Mouse (Mus musculus) neural tube, embryonic 15.5 days (tissue): Measurements from ENCODE around the gene St7. TPM values are rescaled to one million over a fixed set of nuclear protein-coding genes. Genes with fewer than 3 reads are reported as not detected.
A peak's percentile ranks its signal among the peaks of the same experiment; 100 is the strongest.

Experiments used
- ATAC-seq: fragments of 200-750 bp; cut with Nextera tagmentation; 2 replicates; pipeline ENCODE4 v1.8.0; 2017; ENCODE audit warnings: mild to moderate bottlenecking, moderate TSS enrichment, moderate library complexity; ENCODE audit not compliant: low FRiP score
- H3K27ac ChIP-seq: fragments of 300-500 bp; sonication (generic); replicated peaks from 2 replicates; pipeline ENCODE4 v1.5.1; 2015; ENCODE audit warnings: mild to moderate bottlenecking, inconsistent platforms
- H3K27me3 ChIP-seq: fragments of 300-500 bp; sonication (generic); replicated peaks from 2 replicates; pipeline ENCODE4 v1.6.1; 2015; ENCODE audit warnings: inconsistent platforms
- H3K36me3 ChIP-seq: fragments of 300-500 bp; sonication (generic); 2 replicates; pipeline ENCODE4 v1.6.1; 2015; ENCODE audit warnings: inconsistent platforms
- H3K4me1 ChIP-seq: fragments of 300-500 bp; sonication (generic); 2 replicates; pipeline ENCODE4 v1.6.1; 2015; ENCODE audit warnings: inconsistent platforms
- H3K4me2 ChIP-seq: fragments of 300-500 bp; sonication (generic); 2 replicates; pipeline ENCODE4 v1.6.1; 2015; ENCODE audit warnings: inconsistent platforms, mild to moderate bottlenecking, moderate library complexity
- H3K4me3 ChIP-seq: fragments of 300-500 bp; sonication (generic); replicated peaks from 2 replicates; pipeline ENCODE4 v1.5.1; 2015; ENCODE audit warnings: mild to moderate bottlenecking, inconsistent platforms
- H3K9ac ChIP-seq: fragments of 300-500 bp; sonication (generic); replicated peaks from 2 replicates; pipeline ENCODE4 v1.6.1; 2015; ENCODE audit warnings: mild to moderate bottlenecking, inconsistent platforms
- H3K9me3 ChIP-seq: fragments of 300-500 bp; sonication (generic); replicated peaks from 2 replicates; pipeline ENCODE4 v1.6.1; 2016; ENCODE audit warnings: inconsistent platforms
- WGBS: fragments of 180-500 bp; shearing (Covaris S2); methylation state at CpG from one replicate; pipeline ENCODE4 v1.1.7; 2015; ENCODE audit warnings: mixed read lengths; 5-methylcytosine and 5-hydroxymethylcytosine counted together
- polyA plus RNA-seq: library from polyadenylated mRNA; unstranded; fragments of >200 nt; fragmentation: Nextera tagmentation; extraction: Ambion mirVana; gene quantifications from 2 replicates; pipeline ENCODE4 v1.2.1, GENCODE M21; 2015

Gene St7
- polyA plus RNA-seq, 1 experiment from 2014 or later, result 59.2 TPM

- ATAC-seq, result no peak
- H3K9ac ChIP-seq, result no peak overlapping the region
- no peaks in the 10 kb centered on the region for H3K4me1 ChIP-seq
- no peaks in the 10 kb centered on the region for H3K9me3 ChIP-seq
- H3K27me3 ChIP-seq, result no peaks in the 10 kb centered on the region
- H3K36me3 ChIP-seq, result peaks cover 45% of the 10 kb centered on the region
- 69% methylated on average over 11 of the region's 11 CpGs for WGBS
- H3K4me3 ChIP-seq, result no peak overlapping the region
- no peak overlapping the region for H3K27ac ChIP-seq
- no peak overlapping the region for H3K4me2 ChIP-seq
Measured at GRCm38 (mm10) chr6:17938631-17939346, 246.1 kb downstream of the St7 start.

DNA sequence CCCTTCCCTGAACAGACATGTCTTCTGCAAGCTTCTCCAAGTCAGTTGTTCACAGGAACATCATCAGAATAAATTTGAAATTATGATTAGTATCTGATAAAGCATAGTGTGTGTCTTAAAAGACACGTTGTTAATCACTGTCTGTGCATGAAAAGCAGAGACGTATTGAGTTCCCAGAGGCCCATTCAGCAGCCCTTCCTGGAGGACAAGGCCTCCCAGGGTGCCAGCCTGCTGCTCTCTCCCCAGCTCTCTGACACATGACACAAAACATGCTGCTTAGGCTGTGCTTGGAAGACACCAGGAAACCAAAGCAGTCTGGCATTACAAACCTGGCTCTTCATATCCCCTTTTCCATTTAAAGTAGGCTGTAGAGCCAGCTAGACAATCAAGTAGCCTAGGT, 249.2 kb downstream of the St7 start:
- WGBS, result 27% methylated on average over 2 of the region's 2 CpGs
- Histone ChIP-seq H3K4me3 (no peak overlapping the region), H3K4me1 (no peaks in the 10 kb centered on the region), H3K4me2 (no peak overlapping the region), H3K36me3 (peaks cover 31% of the 10 kb centered on the region), H3K9ac (no peak overlapping the region), H3K9me3 (no peaks in the 10 kb centered on the region), H3K27ac (no peak overlapping the region), H3K27me3 (no peaks in the 10 kb centered on the region)
- ATAC-seq, result no peak

DNA sequence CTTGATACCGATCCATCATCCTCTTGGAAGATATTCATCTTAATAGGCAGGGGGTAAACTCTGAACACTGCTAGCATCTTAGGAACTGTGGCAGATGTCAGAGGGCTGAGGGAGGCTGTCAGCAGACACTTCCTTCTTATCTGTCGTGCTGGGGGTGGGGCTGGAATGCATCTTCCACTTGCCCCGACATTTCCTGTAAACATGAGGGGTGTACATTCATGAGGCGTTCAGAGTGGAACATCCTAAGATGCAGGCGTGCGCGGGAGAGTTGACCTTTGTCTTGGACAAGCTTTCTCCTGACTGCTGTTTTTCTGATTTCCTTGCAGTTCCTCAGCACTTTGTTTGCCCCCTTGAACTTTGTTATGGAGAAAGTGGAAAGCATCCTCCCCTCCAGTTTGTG, 249.6 kb downstream of the St7 start:
- 78% methylated on average over 7 of the region's 7 CpGs for WGBS

DNA sequence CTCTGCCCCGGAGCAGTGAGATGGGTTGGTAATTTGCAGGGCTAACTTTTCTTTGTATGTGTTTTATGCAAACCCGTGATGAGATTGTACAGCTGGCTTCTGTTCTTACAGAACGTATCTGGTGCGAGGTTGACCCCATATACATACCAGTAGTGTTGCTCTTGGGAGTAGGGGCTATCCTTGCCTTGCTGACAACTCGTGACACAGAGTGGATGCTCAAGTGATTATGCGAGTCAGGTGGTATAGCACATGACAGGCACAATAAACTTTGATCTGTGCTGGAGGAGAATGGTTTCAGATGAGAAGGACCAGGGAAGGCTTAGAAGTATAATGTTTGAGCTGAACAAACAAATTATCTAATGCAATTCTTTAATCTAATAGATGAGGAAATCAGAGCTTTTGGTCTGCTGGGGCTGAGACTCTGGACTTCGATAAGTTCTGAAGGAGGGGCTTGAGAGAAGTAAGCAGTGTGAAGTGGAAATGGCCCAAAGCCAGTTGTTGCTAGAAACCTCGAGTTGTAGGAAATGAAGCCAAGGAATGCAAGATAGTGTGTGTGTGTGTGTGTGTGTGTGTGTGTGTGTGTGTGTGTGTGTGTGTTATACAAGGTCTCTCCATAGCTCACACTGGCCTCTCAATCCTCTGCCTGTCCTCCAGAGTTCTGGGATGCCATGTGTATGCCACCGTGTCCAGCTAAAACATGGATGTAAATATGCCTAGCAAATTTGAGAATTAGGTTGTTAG, 251.3 kb downstream of the St7 start:
- Histone ChIP-seq H3K9me3 (no peaks in the 10 kb centered on the region), H3K4me3 (no peak overlapping the region), H3K36me3 (peaks cover 25% of the 10 kb centered on the region), H3K4me2 (no peak overlapping the region), H3K27ac (no peak overlapping the region), H3K4me1 (no peaks in the 10 kb centered on the region), H3K27me3 (no peaks in the 10 kb centered on the region), H3K9ac (no peak overlapping the region)
- no peak for ATAC-seq
- 85% methylated on average over 9 of the region's 9 CpGs for WGBS

More for the DNA sequence above, 249.6 kb downstream of the St7 start:
- no peak for ATAC-seq
- Histone ChIP-seq H3K4me3 (no peak overlapping the region), H3K27ac (no peak overlapping the region), H3K9me3 (no peaks in the 10 kb centered on the region), H3K27me3 (no peaks in the 10 kb centered on the region), H3K36me3 (peaks cover 31% of the 10 kb centered on the region), H3K4me2 (no peak overlapping the region), H3K9ac (no peak overlapping the region), H3K4me1 (no peaks in the 10 kb centered on the region)

DNA sequence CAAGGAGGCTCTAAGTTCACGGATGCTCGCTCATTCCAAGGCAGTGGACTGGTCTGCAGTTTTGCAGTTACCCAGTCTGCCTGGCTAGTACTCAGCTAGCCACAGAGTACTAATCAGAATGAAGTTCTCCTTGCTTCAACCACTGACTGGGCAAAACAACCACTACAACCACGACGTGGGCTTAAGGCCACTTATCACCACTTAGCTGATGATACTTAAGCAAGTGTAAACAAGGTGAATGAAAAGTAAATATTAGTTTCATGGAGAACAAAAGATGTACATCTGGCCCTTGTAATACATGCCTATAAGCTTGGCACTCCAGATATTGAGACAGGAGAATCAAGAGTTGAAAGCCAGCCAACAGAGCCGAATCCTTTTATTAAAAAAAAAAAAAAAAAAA, 253.7 kb downstream of the St7 start:
- H3K4me2 ChIP-seq, result no peak overlapping the region
- H3K4me3 ChIP-seq, result no peak overlapping the region
- no peaks in the 10 kb centered on the region for H3K4me1 ChIP-seq
- no peak for ATAC-seq
- no peak overlapping the region for H3K27ac ChIP-seq
- H3K9me3 ChIP-seq, result no peaks in the 10 kb centered on the region
- no peaks in the 10 kb centered on the region for H3K27me3 ChIP-seq
- H3K9ac ChIP-seq, result no peak overlapping the region
- WGBS, result 81% methylated on average over 5 of the region's 5 CpGs
- peaks cover 6% of the 10 kb centered on the region for H3K36me3 ChIP-seq

DNA sequence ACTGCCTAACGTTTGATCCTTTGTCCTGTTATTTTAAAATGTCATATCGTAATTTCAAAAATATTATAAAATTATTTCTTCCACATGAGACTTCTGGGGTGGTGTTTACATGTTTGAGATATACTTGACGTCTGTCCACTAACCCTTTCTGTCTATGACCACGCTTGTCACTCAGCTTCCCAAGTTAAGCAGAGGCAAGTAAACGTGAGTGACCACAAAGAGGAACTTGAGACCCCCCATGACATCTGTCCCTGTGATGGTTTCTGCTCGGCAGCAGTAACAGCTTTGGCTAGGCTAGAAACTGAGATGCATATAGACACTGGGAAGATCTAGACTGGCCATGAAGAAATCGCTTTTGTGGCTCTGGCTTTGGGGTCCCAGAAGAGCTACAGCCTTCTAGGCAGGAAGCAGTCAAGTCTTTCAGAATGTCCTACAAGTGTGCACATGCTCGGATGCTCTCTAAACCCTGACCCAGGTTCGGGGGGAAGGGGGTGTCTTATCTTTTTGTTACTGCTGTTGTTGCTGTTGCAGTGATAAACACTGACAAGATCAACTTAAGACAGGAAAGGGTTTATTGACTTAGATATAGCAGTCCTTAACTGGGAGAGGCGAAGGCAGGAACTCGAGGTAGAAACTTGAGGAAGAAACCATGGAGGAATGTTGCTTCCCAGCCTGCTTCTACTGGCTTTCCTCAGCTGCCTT, 254.5 kb downstream of the St7 start:
- H3K4me1 ChIP-seq, result peaks cover 5% of the 10 kb centered on the region; the same call in 1 of the 2 replicates
- no peak overlapping the region for H3K4me3 ChIP-seq
- no peak overlapping the region for H3K9ac ChIP-seq
- 85% methylated on average over 11 of the region's 11 CpGs for WGBS
- H3K27me3 ChIP-seq, result no peaks in the 10 kb centered on the region
- no peak overlapping the region for H3K4me2 ChIP-seq
- no peak overlapping the region for H3K27ac ChIP-seq
- ATAC-seq, result no peak
- no peaks in the 10 kb centered on the region for H3K9me3 ChIP-seq
- peaks cover 6% of the 10 kb centered on the region for H3K36me3 ChIP-seq

DNA sequence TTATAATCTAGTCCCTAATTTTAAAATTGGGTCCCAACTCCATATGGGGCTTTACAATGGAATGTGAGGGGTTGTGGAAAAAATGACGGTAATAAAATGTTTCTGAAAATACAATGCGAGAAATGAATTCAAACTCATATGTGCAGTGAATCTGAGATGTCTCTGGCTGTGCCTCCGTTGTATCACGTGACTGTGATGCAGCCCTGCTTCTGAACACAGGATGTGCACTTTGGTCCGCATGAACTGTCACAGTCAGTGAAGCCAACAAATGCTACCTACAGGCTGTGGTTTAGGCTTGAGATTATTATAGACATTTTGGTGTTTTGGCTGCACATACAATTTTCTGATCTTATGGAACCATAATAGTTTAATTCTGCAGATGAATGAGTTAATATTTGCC, 256.4 kb downstream of the St7 start:
- Histone ChIP-seq H3K36me3 (no peaks in the 10 kb centered on the region), H3K4me3 (no peak overlapping the region), H3K4me2 (no peak overlapping the region), H3K4me1 (peaks cover 6% of the 10 kb centered on the region; the same call in 1 of the 2 replicates), H3K27me3 (no peaks in the 10 kb centered on the region), H3K9me3 (no peaks in the 10 kb centered on the region), H3K9ac (no peak overlapping the region), H3K27ac (no peak overlapping the region)
- no peak for ATAC-seq
- WGBS, result 88% methylated on average over 5 of the region's 5 CpGs

DNA sequence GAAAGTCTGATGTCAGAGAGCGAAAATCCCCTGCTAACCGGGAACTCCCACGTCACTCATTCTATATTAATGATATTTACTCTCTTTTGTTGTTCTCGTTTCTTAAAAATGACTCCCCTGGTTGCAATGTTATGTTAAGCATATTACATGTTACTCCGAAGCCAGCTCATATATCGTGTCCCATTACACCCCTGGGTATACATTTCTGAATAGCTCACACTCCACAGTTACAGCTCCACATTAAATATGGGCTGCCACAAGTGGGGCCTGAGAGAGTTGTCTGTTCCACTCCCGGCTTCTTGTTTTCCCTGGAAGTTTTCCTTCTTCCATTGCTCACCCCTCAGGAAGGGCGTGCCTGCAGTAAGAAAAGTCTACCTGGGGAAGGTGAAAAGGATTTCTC, 259.0 kb downstream of the St7 start:
- H3K9ac ChIP-seq, result no peak overlapping the region
- WGBS, result 52% methylated on average over 8 of the region's 8 CpGs
- H3K4me1 ChIP-seq, result peaks cover 6% of the 10 kb centered on the region; the same call in 1 of the 2 replicates
- H3K27ac ChIP-seq, result no peak overlapping the region
- H3K4me2 ChIP-seq, result no peak overlapping the region
- peak; percentile 85 for ATAC-seq
- H3K9me3 ChIP-seq, result no peaks in the 10 kb centered on the region
- H3K27me3 ChIP-seq, result no peaks in the 10 kb centered on the region
- no peak overlapping the region for H3K4me3 ChIP-seq
- H3K36me3 ChIP-seq, result no peaks in the 10 kb centered on the region

DNA sequence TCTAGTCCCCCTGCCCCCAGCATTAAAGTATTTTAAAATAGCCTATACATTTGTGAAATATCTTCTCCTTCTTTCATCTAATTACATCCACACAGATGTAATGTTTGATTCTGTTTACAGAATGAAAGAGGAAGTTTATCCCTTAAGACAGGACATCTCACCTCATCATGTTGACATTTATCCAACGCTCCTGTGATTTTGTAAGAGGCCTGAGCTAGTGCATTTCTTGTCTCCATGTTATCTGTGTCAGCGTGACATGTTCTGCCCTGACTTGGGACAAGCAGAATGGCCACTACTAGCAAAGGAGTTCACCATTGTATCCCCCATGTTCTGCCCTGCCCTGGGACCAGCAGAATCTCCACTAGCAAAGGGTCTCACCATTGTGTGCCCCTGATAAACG, 270.7 kb downstream of the St7 start:
- ATAC-seq, result no peak
- WGBS, result 75% methylated on average over 3 of the region's 3 CpGs
- no peak overlapping the region for H3K9ac ChIP-seq
- no peaks in the 10 kb centered on the region for H3K36me3 ChIP-seq
- H3K4me3 ChIP-seq, result no peak overlapping the region
- no peaks in the 10 kb centered on the region for H3K9me3 ChIP-seq
- no peaks in the 10 kb centered on the region for H3K4me1 ChIP-seq
- H3K27me3 ChIP-seq, result no peaks in the 10 kb centered on the region
- H3K27ac ChIP-seq, result no peak overlapping the region
- H3K4me2 ChIP-seq, result no peak overlapping the region

- H3K9ac ChIP-seq, result no peak overlapping the region
- no peaks in the 10 kb centered on the region for H3K36me3 ChIP-seq
- WGBS, result 67% methylated on average over 1 of the region's 1 CpGs
- 0 out of 2 replicates have a peak, but pooled peaks cover 4% of the 10 kb centered on the region for H3K4me1 ChIP-seq
- no peaks in the 10 kb centered on the region for H3K9me3 ChIP-seq
- peak; percentile 88 for ATAC-seq
- H3K27ac ChIP-seq, result no peak overlapping the region
- H3K4me3 ChIP-seq, result no peak overlapping the region
- no peak overlapping the region for H3K4me2 ChIP-seq
- no peaks in the 10 kb centered on the region for H3K27me3 ChIP-seq
Measured at GRCm38 (mm10) chr6:17968467-17969144, 275.9 kb downstream of the St7 start.

GRCm38 (mm10) chr6:17969815-17970214, 277.1 kb downstream of the St7 start:
- no peak overlapping the region for H3K4me2 ChIP-seq
- H3K9ac ChIP-seq, result no peak overlapping the region
- H3K36me3 ChIP-seq, result no peaks in the 10 kb centered on the region
- H3K4me3 ChIP-seq, result no peak overlapping the region
- no peak overlapping the region for H3K27ac ChIP-seq
- no peaks in the 10 kb centered on the region for H3K9me3 ChIP-seq
- 0 out of 2 replicates have a peak, but pooled peaks cover 4% of the 10 kb centered on the region for H3K4me1 ChIP-seq
- ATAC-seq, result no peak
- no peaks in the 10 kb centered on the region for H3K27me3 ChIP-seq
- 82% methylated on average over 1 of the region's 1 CpGs for WGBS
